ENCODE assay signal across 9 mouse cellular contexts in genomic region chr11:108961651-108962065, GRCm38 (mm10). TPM values are rescaled to one million over a fixed set of nuclear protein-coding genes. Genes with fewer than 3 reads are reported as not detected.
DNase-seq lines count a peak whose midpoint lies in the region; ATAC-seq and TF ChIP-seq lines count a peak whose summit lies in the region.
"Had no signal": no experiment of that assay in that cellular context is flagged by ENCODE, and none has a peak within 500 bp of the region (broad histone marks: within the 10 kb centered on the region; RNA-seq: fewer than 3 reads in every experiment).

No protein-coding gene starts in this region.

- 5% methylated on average over 11 of the region's 11 CpGs for WGBS in kidney, embryonic 16.5 days
- 8% methylated on average over 11 of the region's 11 CpGs for WGBS in kidney, adult 2 months
- WGBS in forebrain, embryonic 14.5 days = 1% methylated on average over 11 of the region's 11 CpGs
- 4% methylated on average over 11 of the region's 11 CpGs for WGBS in lung, embryonic 16.5 days
- 6% methylated on average over 11 of the region's 11 CpGs for WGBS in stomach, embryonic 15.5 days

- no peaks in the 10 kb centered on the region for H3K36me3 ChIP-seq in kidney, embryonic 16.5 days (ENCODE audit: insufficient read depth, low read length)
- H3K36me3 ChIP-seq in kidney, adult 2 months (ENCODE audit: control insufficient read depth, insufficient read depth, low read length) = no peaks in the 10 kb centered on the region
- no peaks in the 10 kb centered on the region for H3K36me3 ChIP-seq in forebrain, embryonic 14.5 days (ENCODE audit: control insufficient read depth, insufficient read depth, low read length)
- no peaks in the 10 kb centered on the region for H3K36me3 ChIP-seq in lung, embryonic 16.5 days (ENCODE audit: control insufficient read depth, insufficient read depth, low read length)
- no peaks in the 10 kb centered on the region for H3K36me3 ChIP-seq in stomach, embryonic 15.5 days
- H3K36me3 ChIP-seq: G1E had no signal

- no peaks in the 10 kb centered on the region for H3K27me3 ChIP-seq in kidney, embryonic 16.5 days (ENCODE audit: insufficient read depth, low read length)
- H3K27me3 ChIP-seq in kidney, adult 2 months (replicated peaks; ENCODE audit: control insufficient read depth, insufficient read depth, low read length) = no peaks in the 10 kb centered on the region
- H3K27me3 ChIP-seq in forebrain, embryonic 14.5 days (replicated peaks; ENCODE audit: control insufficient read depth, insufficient read depth, low read length) = no peaks in the 10 kb centered on the region
- H3K27me3 ChIP-seq in lung, embryonic 16.5 days (ENCODE audit: control insufficient read depth, insufficient read depth, low read depth, low read length) = no peaks in the 10 kb centered on the region
- no peaks in the 10 kb centered on the region for H3K27me3 ChIP-seq in stomach, embryonic 15.5 days (replicated peaks)

- H3K4me1 ChIP-seq in kidney, embryonic 16.5 days (ENCODE audit: insufficient read depth, low read length) = peaks cover 12% of the 10 kb centered on the region; the same call in 1 of the 2 replicates
- no peaks in the 10 kb centered on the region for H3K4me1 ChIP-seq in kidney, adult 2 months (ENCODE audit: control insufficient read depth, insufficient read depth, low read length)
- peaks cover 8% of the 10 kb centered on the region; the same call in 1 of the 2 replicates for H3K4me1 ChIP-seq in forebrain, embryonic 14.5 days (ENCODE audit: control insufficient read depth, insufficient read depth, low read length)
- peaks cover 13% of the 10 kb centered on the region for H3K4me1 ChIP-seq in lung, embryonic 16.5 days (replicated peaks; ENCODE audit: control insufficient read depth, insufficient read depth, low read length)
- peaks cover 10% of the 10 kb centered on the region; the same call in 1 of the 2 replicates for H3K4me1 ChIP-seq in stomach, embryonic 15.5 days

- TF ChIP-seq CTCF in kidney, adult 2 months (conservative IDR thresholded peaks at IDR 0.05; ENCODE audit: insufficient read depth, insufficient read length, low read depth, low read length) = no peak

- H3K9ac ChIP-seq in kidney, embryonic 16.5 days (replicated peaks; ENCODE audit: low read length) = no peak overlapping the region
- H3K9ac ChIP-seq in forebrain, embryonic 14.5 days (ENCODE audit: low read length) = no peak overlapping the region
- H3K9ac ChIP-seq in lung, embryonic 16.5 days (ENCODE audit: low read length) = no peak overlapping the region
- no peak overlapping the region for H3K9ac ChIP-seq in stomach, embryonic 15.5 days

- peak overlapping the region; percentile 20 for H3K4me2 ChIP-seq in kidney, embryonic 16.5 days (replicated peaks; ENCODE audit: low read depth, low read length)
- peak overlapping the region; percentile 33 for H3K4me2 ChIP-seq in forebrain, embryonic 14.5 days (ENCODE audit: low read length)
- peak overlapping the region; percentile 30 for H3K4me2 ChIP-seq in lung, embryonic 16.5 days (ENCODE audit: low read depth, low read length)
- peak overlapping the region; percentile 31 for H3K4me2 ChIP-seq in stomach, embryonic 15.5 days

- no peak for TF ChIP-seq POLR2A in kidney, adult 2 months (IDR thresholded peaks at IDR 0.05; ENCODE audit: low read depth, low read length)

- H3K9me3 ChIP-seq in kidney, embryonic 16.5 days (ENCODE audit: low read length) = no peaks in the 10 kb centered on the region
- H3K9me3 ChIP-seq in forebrain, embryonic 14.5 days (replicated peaks; ENCODE audit: control insufficient read depth, low read length) = no peaks in the 10 kb centered on the region
- no peaks in the 10 kb centered on the region for H3K9me3 ChIP-seq in lung, embryonic 16.5 days (ENCODE audit: control insufficient read depth, low read length)
- H3K9me3 ChIP-seq in stomach, embryonic 15.5 days = no peaks in the 10 kb centered on the region

- ATAC-seq in kidney, embryonic 16.5 days (ENCODE audit: low FRiP score, low TSS enrichment) = peak; percentile 46; the same call in 1 of the 2 replicates
- peak; percentile 29; the same call in 1 of the 2 replicates for ATAC-seq in forebrain, embryonic 14.5 days
- ATAC-seq in lung, embryonic 16.5 days (ENCODE audit: low read depth) = peak; percentile 58
- ATAC-seq in stomach, embryonic 15.5 days (ENCODE audit: insufficient read depth, low FRiP score, low read depth) = no peak

- no peak for DNase-seq in kidney, adult 2 months
- peak; percentile 74 for DNase-seq in forebrain, embryonic 14.5 days (ENCODE audit: low spot score)
- DNase-seq in thymus, postnatal 10 days (ENCODE audit: low spot score in 2 of 2) = no peak
- no peak for DNase-seq in adrenal gland, postnatal 36 days
- no peak for DNase-seq in layer of hippocampus, postnatal 36 days

- H3K4me3 ChIP-seq in kidney, embryonic 16.5 days (ENCODE audit: low read length) = no peak overlapping the region
- H3K4me3 ChIP-seq in kidney, adult 2 months (ENCODE audit: insufficient read depth, low read depth, low read length) = no peak overlapping the region
- no peak overlapping the region for H3K4me3 ChIP-seq in forebrain, embryonic 14.5 days (ENCODE audit: low read depth, low read length)
- H3K4me3 ChIP-seq in lung, embryonic 16.5 days (ENCODE audit: low read length) = no peak overlapping the region
- H3K4me3 ChIP-seq in stomach, embryonic 15.5 days (replicated peaks) = no peak overlapping the region

- peak overlapping the region; percentile 1; the same call in 1 of the 2 replicates for H3K27ac ChIP-seq in kidney, embryonic 16.5 days (ENCODE audit: low read length)
- no peak overlapping the region for H3K27ac ChIP-seq in kidney, adult 2 months (ENCODE audit: insufficient read depth, low read depth, low read length)
- H3K27ac ChIP-seq in forebrain, embryonic 14.5 days (ENCODE audit: low read depth, low read length) = no peak overlapping the region
- H3K27ac ChIP-seq in lung, embryonic 16.5 days (ENCODE audit: low read length) = peak overlapping the region; percentile 38; the same call in 1 of the 2 replicates
- no peak overlapping the region for H3K27ac ChIP-seq in stomach, embryonic 15.5 days

RNA-seq across cellular contexts. Expression of gene Axin2, which starts 41.5 kb away (rescaled TPM):
- polyA plus RNA-seq in kidney, embryonic 16.5 days (2015; fragmentation: Nextera tagmentation; extraction: Ambion mirVana) = 4.7 and 5.7 TPM in 2 replicates
- 2.7 and 3.1 TPM in 2 replicates for polyA plus RNA-seq in kidney, adult 2 months (2012; rRNA removed)
- 7.8 and 9.4 TPM in 2 replicates for polyA plus RNA-seq in forebrain, embryonic 14.5 days (2014; fragmentation: Nextera tagmentation; extraction: Ambion mirVana)
- polyA plus RNA-seq in lung, embryonic 16.5 days (2015; fragmentation: Nextera tagmentation; extraction: Ambion mirVana) = 7.8 and 8.5 TPM in 2 replicates
- 3.4 and 3.8 TPM in 2 replicates for polyA plus RNA-seq in stomach, embryonic 15.5 days (2015; fragmentation: Nextera tagmentation; extraction: Ambion mirVana)
- total RNA-seq in adrenal gland, postnatal 36 days (2021) = 10 to 100 TPM; 34.0 to 38.0 TPM
- total RNA-seq in layer of hippocampus, postnatal 36 days (2021) = 10 to 100 TPM; 26.8 to 29.1 TPM
- total RNA-seq: G1E had no signal
- polyA plus RNA-seq: G1E had no signal

Comparison
In these comparisons a context has a peak if more than half of its experiments do, and no peak if none do; other contexts are left out.
1. H3K27ac ChIP-seq: peak in kidney, embryonic 16.5 days (single experiment) and lung, embryonic 16.5 days (single experiment); none in kidney, adult 2 months (single experiment), forebrain, embryonic 14.5 days (single experiment) and stomach, embryonic 15.5 days (single experiment).
2. Peak in every context shown above with its lines, with median percentiles within 50 percentile points of each other: H3K4me2 ChIP-seq.